Mouse (Mus musculus) common myeloid progenitor, adult 5-6 weeks (primary cell): ENCODE data around the gene Wdr63. TPM values are rescaled to one million over a fixed set of nuclear protein-coding genes. Genes with fewer than 3 reads are reported as not detected.

Experiments used
- ATAC-seq: replicated peaks from 2 replicates; pipeline ENCODE4 v1.8.0; 2016; ENCODE audit warnings: low read depth, mild to moderate bottlenecking, moderate TSS enrichment, inconsistent platforms; ENCODE audit not compliant: poor library complexity, severe bottlenecking
- total RNA-seq: library from RNA; stranded (forward); fragments of 200-1000, 187-1606 nt; gene quantifications from 2 replicates; pipeline ENCODE4 v1.2.3, GENCODE M21; 2017

Wdr63 gene
- total RNA-seq, 1 experiment from 2014 or later: not detected

GRCm38 (mm10) chr3:146059356-146059926 lies 48.5 kb downstream of the Wdr63 start:
- peak; percentile 59; the same call in 1 of the 2 replicates for ATAC-seq

- peak; percentile 88 for ATAC-seq
Measured at GRCm38 (mm10) chr3:146058263-146058662, 49.7 kb downstream of the Wdr63 start.

DNA sequence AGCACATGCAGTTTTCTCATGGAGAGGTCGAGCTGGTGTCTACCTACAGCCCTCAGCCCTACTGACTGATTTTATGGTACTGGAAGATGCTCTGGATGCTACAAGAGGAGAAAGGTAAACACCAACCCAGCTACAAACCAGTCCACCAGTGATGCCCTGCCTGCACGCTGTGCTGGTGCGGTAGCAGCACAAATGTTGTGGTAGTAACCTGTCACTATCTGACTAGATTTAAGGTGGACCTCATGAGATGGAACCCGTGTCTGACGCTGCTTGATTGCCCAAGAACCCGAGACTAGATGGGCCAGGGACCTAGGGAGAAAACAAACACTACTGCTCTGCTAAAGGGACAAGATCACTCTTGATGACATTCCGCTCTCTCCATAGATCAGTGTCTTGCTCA lies 50.8 kb downstream of the Wdr63 start:
- ATAC-seq: no peak

DNA sequence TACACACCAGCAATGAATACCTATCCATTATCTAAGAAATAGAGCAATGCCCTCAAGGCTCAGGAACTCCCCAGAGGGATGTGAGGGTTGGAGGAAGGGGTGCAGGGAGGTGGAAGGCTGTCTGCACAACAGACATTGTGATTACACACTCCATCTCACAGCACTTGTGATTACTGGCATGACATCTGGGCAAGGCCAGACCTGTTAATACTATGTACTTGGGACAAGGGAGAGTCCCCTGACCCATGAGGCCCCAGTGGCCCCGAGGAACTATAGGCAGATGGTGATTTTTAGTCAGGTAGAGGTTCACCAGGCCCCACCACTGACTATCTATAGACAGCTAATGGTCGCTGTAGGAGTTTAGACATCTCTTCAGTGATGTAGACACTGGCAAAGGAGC lies 54.1 kb downstream of the Wdr63 start:
- no peak for ATAC-seq

GRCm38 (mm10) chr3:146053082-146053814 lies 54.7 kb downstream of the Wdr63 start:
- peak; percentile 53; the same call in 1 of the 2 replicates for ATAC-seq

DNA sequence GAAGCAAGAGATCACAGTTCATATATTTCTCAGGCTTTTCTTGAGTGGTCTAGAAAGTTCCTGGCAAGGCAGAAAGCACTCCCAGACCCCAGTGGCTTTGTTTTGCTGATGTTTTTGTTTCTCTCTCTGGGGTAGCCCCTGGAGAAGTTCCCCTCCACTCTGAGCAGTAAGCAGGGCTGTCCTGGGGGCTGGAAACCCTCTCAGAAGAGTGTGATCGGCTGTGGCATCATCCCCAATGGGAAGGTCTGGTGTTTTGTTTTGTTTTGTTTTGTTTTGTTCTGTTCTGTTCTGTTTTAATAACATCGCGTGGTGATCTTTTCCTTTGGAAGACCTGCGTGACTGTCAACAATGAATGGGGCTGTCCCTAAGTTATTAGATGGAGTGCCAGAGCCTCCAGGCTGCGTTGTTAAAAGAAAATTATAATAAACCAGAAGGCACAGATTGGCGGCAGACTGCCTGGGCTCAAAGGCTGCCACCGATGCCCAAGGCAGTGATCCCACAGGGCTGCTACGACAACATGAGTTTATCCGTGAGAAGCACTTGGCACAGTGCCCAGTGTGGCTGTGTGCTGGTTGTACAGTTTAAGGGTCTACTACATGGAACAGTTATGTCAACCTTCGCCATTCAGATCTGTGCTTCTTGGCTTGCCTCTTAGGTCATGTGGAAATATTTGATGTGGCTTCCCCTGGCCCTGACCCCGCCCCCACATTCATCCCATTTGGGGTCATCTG lies 56.5 kb downstream of the Wdr63 start:
- ATAC-seq: no peak

GRCm38 (mm10) chr3:146049951-146050350 lies 58.0 kb downstream of the Wdr63 start:
- no peak for ATAC-seq

GRCm38 (mm10) chr3:146047704-146048207 lies 60.2 kb downstream of the Wdr63 start:
- ATAC-seq: peak; percentile 90

GRCm38 (mm10) chr3:146046076-146046475 lies 61.9 kb downstream of the Wdr63 start:
- ATAC-seq: no peak

- peak; percentile 60 for ATAC-seq
Measured at GRCm38 (mm10) chr3:146044977-146045376, 63.0 kb downstream of the Wdr63 start.

- no peak for ATAC-seq
Measured at GRCm38 (mm10) chr3:146041382-146041781, 66.5 kb downstream of the Wdr63 start.

- peak; percentile 77 for ATAC-seq
Measured at GRCm38 (mm10) chr3:146039132-146039903, 68.6 kb downstream of the Wdr63 start.

- no peak for ATAC-seq
Measured at GRCm38 (mm10) chr3:146037906-146038305, 70.0 kb downstream of the Wdr63 start.

GRCm38 (mm10) chr3:146032976-146033375 lies 75.0 kb downstream of the Wdr63 start:
- ATAC-seq: no peak

DNA sequence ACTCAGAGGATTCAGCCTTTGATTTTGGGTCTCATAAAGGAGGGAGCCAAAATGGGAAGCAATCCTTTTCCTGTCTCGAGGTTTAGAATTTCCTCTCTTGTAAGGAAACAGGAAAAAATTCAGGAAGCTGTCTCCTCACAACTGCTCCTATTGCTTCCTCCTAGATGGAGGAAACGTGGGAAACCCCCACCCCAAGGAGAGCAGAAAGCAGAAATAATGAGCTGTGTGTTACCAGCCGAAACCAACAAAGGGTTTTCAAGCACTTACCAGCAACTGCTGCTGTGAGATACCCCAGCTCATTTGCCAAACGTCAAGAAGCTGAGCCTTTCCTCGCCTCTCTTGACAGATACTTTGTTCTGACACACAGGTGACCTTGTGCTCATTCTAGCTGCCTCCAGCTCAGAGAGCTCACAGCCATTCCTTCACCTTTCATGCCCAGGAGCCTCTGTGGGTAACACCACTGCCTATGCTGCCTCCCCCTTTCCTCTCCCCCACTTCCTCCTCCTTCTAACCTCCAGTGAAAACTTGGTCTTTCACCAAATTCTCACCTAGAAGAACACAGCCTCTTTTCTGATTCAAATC lies 77.6 kb downstream of the Wdr63 start:
- peak; percentile 78 for ATAC-seq

DNA sequence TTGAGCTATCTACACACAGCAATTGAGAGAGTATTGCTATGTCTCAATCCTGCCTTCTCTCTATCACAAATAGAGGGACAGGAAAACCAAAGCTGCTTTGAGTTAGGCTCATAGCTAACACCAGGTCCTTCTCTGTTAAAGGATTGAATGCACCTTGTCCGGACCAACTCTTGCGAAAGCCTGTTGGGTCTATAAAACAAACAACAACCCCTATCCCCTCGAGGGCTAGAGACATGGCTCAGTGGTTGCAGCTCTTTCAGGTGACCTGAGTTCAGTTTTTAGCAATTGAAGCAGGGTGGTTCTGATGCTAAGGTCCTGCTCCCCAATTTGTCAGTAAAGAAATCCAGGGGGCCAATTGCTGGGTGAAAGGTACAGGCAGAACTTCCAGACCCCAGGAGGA lies 78.7 kb downstream of the Wdr63 start:
- no peak for ATAC-seq

DNA sequence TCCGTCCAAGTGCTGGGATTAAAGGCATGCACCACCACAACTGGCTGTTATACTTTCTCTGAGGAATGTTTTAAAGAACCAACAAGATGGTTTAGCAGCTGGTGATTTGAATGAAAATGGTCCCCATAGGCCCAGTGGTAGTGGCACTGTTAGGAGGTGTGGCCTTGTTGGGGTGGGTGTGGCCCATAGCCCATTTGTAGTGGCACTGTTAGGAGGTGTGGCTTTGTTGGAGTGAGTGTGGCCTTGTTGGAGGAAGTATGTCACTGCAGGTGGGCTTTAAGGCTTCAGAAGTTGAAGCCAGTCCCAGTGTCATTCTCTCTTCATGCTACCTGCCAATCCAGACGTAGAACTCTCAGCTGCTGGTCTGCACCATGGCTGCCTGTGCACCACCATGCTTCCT lies 79.5 kb downstream of the Wdr63 start:
- ATAC-seq: no peak

DNA sequence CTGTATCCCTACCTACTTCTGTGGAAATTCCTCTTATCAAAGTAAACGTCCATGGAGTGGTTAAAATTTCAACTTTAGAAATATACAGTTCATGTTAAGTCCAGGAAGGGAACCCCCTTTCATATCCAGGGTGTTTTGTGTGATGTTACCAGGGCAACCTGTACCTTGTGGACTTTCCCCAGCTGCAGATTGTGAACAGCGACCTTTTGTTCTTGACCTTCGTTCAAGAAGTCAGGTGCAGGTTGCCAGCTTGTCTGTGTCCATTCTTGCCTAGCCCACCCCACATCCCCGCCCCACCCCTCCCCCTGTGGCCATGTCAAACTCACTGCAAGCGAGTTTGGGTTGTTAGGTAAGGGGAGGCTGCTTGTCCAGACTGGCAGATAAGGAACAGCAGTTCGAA lies 80.8 kb downstream of the Wdr63 start:
- ATAC-seq: no peak

DNA sequence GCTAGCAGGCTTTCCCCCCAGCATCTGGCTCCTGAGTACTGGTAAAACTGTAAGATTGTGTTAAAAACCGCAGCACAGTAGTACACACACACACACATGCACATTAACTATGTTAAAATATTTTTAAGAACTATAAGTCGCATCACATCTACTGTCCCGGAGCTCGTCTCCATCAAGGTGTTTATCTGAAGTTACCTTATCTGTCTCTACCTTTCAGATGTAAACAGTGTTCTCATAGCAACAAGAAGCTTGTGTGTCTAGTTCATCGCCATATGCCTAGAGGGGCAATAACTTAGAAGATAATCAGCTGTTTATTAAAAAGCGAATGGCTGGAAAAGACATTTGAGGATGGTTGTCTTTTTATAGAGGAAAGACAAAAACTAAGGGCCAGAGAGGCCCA lies 82.4 kb downstream of the Wdr63 start:
- ATAC-seq: no peak

DNA sequence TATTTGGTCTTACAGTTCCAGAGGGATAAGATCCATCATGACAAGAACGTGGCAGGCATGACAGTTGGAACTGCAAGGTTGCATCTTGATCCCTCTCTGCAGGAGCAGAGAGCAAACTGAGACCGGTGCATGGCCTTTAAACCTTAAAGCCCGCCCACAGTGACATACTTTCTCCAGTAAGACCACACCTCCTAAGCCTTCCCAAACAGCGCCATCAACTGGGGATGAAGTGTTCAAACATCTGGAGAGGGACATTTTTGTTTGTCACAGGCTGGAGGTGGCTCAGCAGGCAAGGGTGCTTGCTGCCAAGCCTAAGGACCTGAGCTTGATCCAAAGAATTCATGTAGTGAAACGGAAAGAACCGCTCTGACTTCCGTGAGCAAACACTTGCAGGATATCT lies 83.2 kb downstream of the Wdr63 start:
- no peak for ATAC-seq
